Mouse (Mus musculus) limb, embryonic 15.5 days (tissue): ENCODE data around the gene Sf3b4. TPM values are rescaled to one million over a fixed set of nuclear protein-coding genes. Genes with fewer than 3 reads are reported as not detected.

Source experiments
- ATAC-seq: fragments of 200-750 bp; cut with Nextera tagmentation; 2 replicates; pipeline ENCODE4 v1.8.0; 2017; ENCODE audit warnings: low read depth, moderate TSS enrichment; ENCODE audit not compliant: insufficient number of reproducible peaks, low FRiP score, low TSS enrichment
- H3K27ac ChIP-seq: fragments of 300-500 bp; sonication (generic); 2 replicates; pipeline ENCODE4 v1.5.1; 2015; ENCODE audit warnings: moderate library complexity, mild to moderate bottlenecking, inconsistent platforms
- H3K27me3 ChIP-seq: fragments of 300-500 bp; sonication (generic); 2 replicates; pipeline ENCODE4 v1.6.1; 2015; ENCODE audit warnings: inconsistent platforms
- H3K36me3 ChIP-seq: fragments of 300-500 bp; sonication (generic); 2 replicates; pipeline ENCODE4 v1.6.1; 2015; ENCODE audit warnings: inconsistent platforms
- H3K4me1 ChIP-seq: fragments of 300-500 bp; sonication (generic); 2 replicates; pipeline ENCODE4 v1.6.1; 2015; ENCODE audit warnings: inconsistent platforms
- H3K4me2 ChIP-seq: fragments of 300-500 bp; sonication (generic); 2 replicates; pipeline ENCODE4 v1.6.1; 2015; ENCODE audit warnings: mild to moderate bottlenecking, inconsistent platforms
- H3K4me3 ChIP-seq: fragments of 300-500 bp; sonication (generic); 2 replicates; pipeline ENCODE4 v1.5.1; 2015; ENCODE audit warnings: mild to moderate bottlenecking, inconsistent platforms
- H3K9ac ChIP-seq: fragments of 300-500 bp; sonication (generic); 2 replicates; pipeline ENCODE4 v1.6.1; 2015; ENCODE audit warnings: inconsistent platforms
- H3K9me3 ChIP-seq: fragments of 300-500 bp; sonication (generic); 2 replicates; pipeline ENCODE4 v1.6.1; 2016; ENCODE audit warnings: inconsistent platforms
- WGBS: fragments of 180-500 bp; shearing (Covaris S2); methylation state at CpG from one replicate; pipeline ENCODE4 v1.1.7; 2015; 5-methylcytosine and 5-hydroxymethylcytosine counted together
- polyA plus RNA-seq: library from polyadenylated mRNA; unstranded; fragments of >200 nt; fragmentation: Nextera tagmentation; extraction: Ambion mirVana; gene quantifications from 2 replicates; pipeline ENCODE4 v1.2.1, GENCODE M21; 2015

Sf3b4 gene
- polyA plus RNA-seq = 148 TPM in 2 replicates

- H3K9me3 ChIP-seq = no peaks in the 10 kb centered on the region
- peak within 1 kb of the TSS; percentile 91 for H3K4me2 ChIP-seq
- H3K4me1 ChIP-seq = peaks cover 28% of the 10 kb centered on the region
- peak within 1 kb of the TSS; percentile 88 for H3K4me3 ChIP-seq
- H3K27me3 ChIP-seq = no peaks in the 10 kb centered on the region
- H3K9ac ChIP-seq = peak within 1 kb of the TSS; percentile 83
- WGBS = under 1% methylated on average over 57 of the region's 58 CpGs
- peak within 1 kb of the TSS; percentile 99 for H3K27ac ChIP-seq
- peaks cover 57% of the 10 kb centered on the region for H3K36me3 ChIP-seq
- ATAC-seq = peak; percentile 91
Measured at GRCm38 (mm10) chr3:96172197-96173178, at the start of gene Sf3b4. Sf3b4 (plus strand) TSS chr3:96172332.

- H3K4me2 ChIP-seq = no peak overlapping the region
- H3K4me3 ChIP-seq = no peak overlapping the region
- no peaks in the 10 kb centered on the region for H3K27me3 ChIP-seq
- H3K9ac ChIP-seq = no peak overlapping the region
- no peaks in the 10 kb centered on the region for H3K36me3 ChIP-seq
- WGBS = 85% methylated on average over 5 of the region's 5 CpGs
- H3K9me3 ChIP-seq = no peaks in the 10 kb centered on the region
- peaks cover 3% of the 10 kb centered on the region; the same call in 1 of the 2 replicates for H3K4me1 ChIP-seq
- no peak for ATAC-seq
- H3K27ac ChIP-seq = no peak overlapping the region
Measured at GRCm38 (mm10) chr3:96124235-96124634, 47.9 kb upstream of the Sf3b4 start.

GRCm38 (mm10) chr3:96128128-96128527 lies 44.0 kb upstream of the Sf3b4 start:
- ATAC-seq = no peak
- H3K9ac ChIP-seq = no peak overlapping the region

GRCm38 (mm10) chr3:96132478-96132877 lies 39.7 kb upstream of the Sf3b4 start:
- Histone ChIP-seq H3K9me3 (no peaks in the 10 kb centered on the region), H3K27me3 (no peaks in the 10 kb centered on the region), H3K4me2 (no peak overlapping the region), H3K4me1 (peaks cover 5% of the 10 kb centered on the region; the same call in 1 of the 2 replicates), H3K4me3 (no peak overlapping the region), H3K9ac (no peak overlapping the region), H3K36me3 (no peaks in the 10 kb centered on the region; the same call in none of the 2 replicates), H3K27ac (no peak overlapping the region)
- 85% methylated on average over 3 of the region's 3 CpGs for WGBS
- no peak for ATAC-seq

More at GRCm38 (mm10) chr3:96128128-96128527, 44.0 kb upstream of the Sf3b4 start:
- no peak overlapping the region for H3K4me2 ChIP-seq
- H3K4me1 ChIP-seq = peaks cover 3% of the 10 kb centered on the region; the same call in 1 of the 2 replicates
- H3K27ac ChIP-seq = no peak overlapping the region
- H3K36me3 ChIP-seq = no peaks in the 10 kb centered on the region; the same call in 1 of the 2 replicates
- no peak overlapping the region for H3K4me3 ChIP-seq
- H3K9me3 ChIP-seq = no peaks in the 10 kb centered on the region
- no peaks in the 10 kb centered on the region for H3K27me3 ChIP-seq

GRCm38 (mm10) chr3:96133327-96133905 lies 38.7 kb upstream of the Sf3b4 start:
- Histone ChIP-seq H3K4me1 (peaks cover 2% of the 10 kb centered on the region; the same call in 1 of the 2 replicates), H3K9ac (no peak overlapping the region), H3K27me3 (no peaks in the 10 kb centered on the region), H3K9me3 (no peaks in the 10 kb centered on the region), H3K27ac (no peak overlapping the region; the same call in 1 of the 2 replicates), H3K36me3 (no peaks in the 10 kb centered on the region; the same call in none of the 2 replicates), H3K4me2 (no peak overlapping the region), H3K4me3 (no peak overlapping the region)
- no peak for ATAC-seq
- 64% methylated on average over 11 of the region's 11 CpGs for WGBS

GRCm38 (mm10) chr3:96135011-96135410 lies 37.1 kb upstream of the Sf3b4 start:
- Histone ChIP-seq H3K4me1 (peaks cover 2% of the 10 kb centered on the region; the same call in 1 of the 2 replicates), H3K4me2 (no peak overlapping the region), H3K27ac (no peak overlapping the region), H3K27me3 (no peaks in the 10 kb centered on the region), H3K4me3 (no peak overlapping the region), H3K9ac (no peak overlapping the region), H3K9me3 (no peaks in the 10 kb centered on the region), H3K36me3 (no peaks in the 10 kb centered on the region; the same call in none of the 2 replicates)
- no peak for ATAC-seq
- WGBS = 61% methylated on average over 3 of the region's 3 CpGs

- H3K27ac ChIP-seq = no peak overlapping the region
- H3K36me3 ChIP-seq = peaks cover 58% of the 10 kb centered on the region
- no peaks in the 10 kb centered on the region for H3K27me3 ChIP-seq
- H3K4me3 ChIP-seq = no peak overlapping the region
- no peaks in the 10 kb centered on the region for H3K9me3 ChIP-seq
- 20% methylated on average over 5 of the region's 5 CpGs for WGBS
- H3K9ac ChIP-seq = no peak overlapping the region
- no peak overlapping the region for H3K4me2 ChIP-seq
- H3K4me1 ChIP-seq = no peaks in the 10 kb centered on the region
- ATAC-seq = no peak
Measured at GRCm38 (mm10) chr3:96147950-96148349, 24.2 kb upstream of the Sf3b4 start.

- no peak overlapping the region for H3K4me2 ChIP-seq
- no peak overlapping the region for H3K27ac ChIP-seq
- H3K9ac ChIP-seq = no peak overlapping the region
- no peaks in the 10 kb centered on the region for H3K4me1 ChIP-seq
- H3K4me3 ChIP-seq = no peak overlapping the region
- no peaks in the 10 kb centered on the region for H3K27me3 ChIP-seq
- 77% methylated on average over 7 of the region's 7 CpGs for WGBS
- peaks cover 65% of the 10 kb centered on the region for H3K36me3 ChIP-seq
- no peaks in the 10 kb centered on the region for H3K9me3 ChIP-seq
- ATAC-seq = no peak
Measured at GRCm38 (mm10) chr3:96151836-96152235, 20.3 kb upstream of the Sf3b4 start.

- ATAC-seq = no peak
- WGBS = 92% methylated on average over 5 of the region's 5 CpGs
- Histone ChIP-seq H3K9ac (no peak overlapping the region), H3K4me1 (no peaks in the 10 kb centered on the region), H3K4me2 (no peak overlapping the region), H3K27ac (no peak overlapping the region), H3K9me3 (no peaks in the 10 kb centered on the region), H3K36me3 (peaks cover 71% of the 10 kb centered on the region), H3K4me3 (no peak overlapping the region), H3K27me3 (no peaks in the 10 kb centered on the region)
Measured at GRCm38 (mm10) chr3:96152611-96153010, 19.5 kb upstream of the Sf3b4 start.

GRCm38 (mm10) chr3:96155501-96155900 lies 16.6 kb upstream of the Sf3b4 start:
- no peak overlapping the region for H3K4me2 ChIP-seq
- peaks cover 60% of the 10 kb centered on the region for H3K36me3 ChIP-seq
- no peaks in the 10 kb centered on the region for H3K27me3 ChIP-seq
- WGBS = 79% methylated on average over 8 of the region's 8 CpGs
- no peak overlapping the region for H3K27ac ChIP-seq
- ATAC-seq = no peak
- no peaks in the 10 kb centered on the region for H3K9me3 ChIP-seq
- peaks cover 9% of the 10 kb centered on the region for H3K4me1 ChIP-seq
- no peak overlapping the region for H3K4me3 ChIP-seq
- H3K9ac ChIP-seq = no peak overlapping the region

GRCm38 (mm10) chr3:96159820-96160219 lies 12.3 kb upstream of the Sf3b4 start:
- Histone ChIP-seq H3K4me3 (0 out of 2 replicates have a peak overlapping the region, but pooled peaks have one; percentile 55), H3K27ac (peak overlapping the region; percentile 95), H3K9ac (no peak overlapping the region), H3K36me3 (peaks cover 22% of the 10 kb centered on the region), H3K27me3 (no peaks in the 10 kb centered on the region), H3K4me2 (peak overlapping the region; percentile 83; the same call in 1 of the 2 replicates), H3K4me1 (peaks cover 29% of the 10 kb centered on the region), H3K9me3 (no peaks in the 10 kb centered on the region)
- WGBS = 71% methylated on average over 4 of the region's 4 CpGs
- no peak for ATAC-seq
